In the genomic region with DNA sequence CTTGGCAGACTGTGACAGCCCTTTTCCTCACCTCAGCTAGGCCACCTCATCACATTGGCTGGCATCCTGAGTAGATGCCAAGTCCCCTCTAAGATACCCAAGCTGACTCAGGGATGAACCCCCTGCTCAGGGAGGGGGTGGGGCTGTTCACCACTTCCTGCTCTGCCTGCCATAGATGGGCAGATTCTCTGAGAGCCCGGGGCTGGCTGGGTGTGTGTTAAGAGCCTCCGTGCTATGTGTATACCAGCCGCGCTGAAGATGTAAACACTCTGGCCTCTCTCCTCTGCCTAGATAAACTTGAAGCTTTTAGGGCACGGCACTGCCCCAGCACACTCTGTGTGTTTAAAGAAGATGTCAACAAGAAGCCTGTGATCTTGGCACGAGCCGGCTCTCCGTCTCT, we compare ENCODE assay signal across 11 mouse cellular contexts. TPM values are rescaled to one million over a fixed set of nuclear protein-coding genes. Genes with fewer than 3 reads are reported as not detected.
DNase-seq lines count a peak whose midpoint lies in the region; ATAC-seq lines count a peak whose summit lies in the region.
"Had no signal": no experiment of that assay in that cellular context is flagged by ENCODE, and none has a peak within 500 bp of the region (broad histone marks: within the 10 kb centered on the region; RNA-seq: fewer than 3 reads in every experiment).

No protein-coding gene starts in this region.

- WGBS in stomach, embryonic 15.5 days, result 9% methylated on average over 8 of the region's 8 CpGs
- 59% methylated on average over 8 of the region's 8 CpGs for WGBS in hindbrain, embryonic 16.5 days

- H3K27ac ChIP-seq in stomach, embryonic 15.5 days, result peak overlapping the region; percentile 59
- H3K27ac ChIP-seq in hindbrain, embryonic 16.5 days (ENCODE audit: low read depth, low read length), result no peak overlapping the region
- H3K27ac ChIP-seq: kidney, postnatal 0 days; limb, embryonic 12.5 days had no signal

- no peaks in the 10 kb centered on the region for H3K36me3 ChIP-seq in stomach, embryonic 15.5 days
- no peaks in the 10 kb centered on the region for H3K36me3 ChIP-seq in hindbrain, embryonic 16.5 days (ENCODE audit: control insufficient read depth, insufficient read depth, low read length)
- H3K36me3 ChIP-seq: limb, embryonic 12.5 days had no signal

- H3K4me1 ChIP-seq in stomach, embryonic 15.5 days, result peaks cover 11% of the 10 kb centered on the region; the same call in 1 of the 2 replicates
- no peaks in the 10 kb centered on the region; the same call in 1 of the 2 replicates for H3K4me1 ChIP-seq in hindbrain, embryonic 16.5 days (ENCODE audit: control insufficient read depth, insufficient read depth, low read depth, low read length)
- H3K4me1 ChIP-seq: limb, embryonic 12.5 days had no signal

- peak; percentile 62; the same call in 1 of the 2 replicates for ATAC-seq in stomach, embryonic 15.5 days (ENCODE audit: insufficient read depth, low FRiP score, low read depth)
- no peak for ATAC-seq in hindbrain, embryonic 16.5 days

- peak overlapping the region; percentile 14; the same call in 1 of the 2 replicates for H3K4me2 ChIP-seq in stomach, embryonic 15.5 days
- H3K4me2 ChIP-seq in hindbrain, embryonic 16.5 days (ENCODE audit: low read length), result no peak overlapping the region
- H3K4me2 ChIP-seq: limb, embryonic 12.5 days had no signal

- no peaks in the 10 kb centered on the region for H3K27me3 ChIP-seq in stomach, embryonic 15.5 days (replicated peaks)
- H3K27me3 ChIP-seq in hindbrain, embryonic 16.5 days (replicated peaks; ENCODE audit: control insufficient read depth, insufficient read depth, low read length), result no peaks in the 10 kb centered on the region

- peak; percentile 35 for DNase-seq in CD4-positive, CD25-positive, alpha-beta regulatory T cell, adult 2 months (ENCODE audit: low read depth, low spot score)
- DNase-seq in MEL-GATA-1-ER (ENCODE audit: extremely low read depth, low read depth), result peak; percentile 25
- peak; percentile 68 to 83 for DNase-seq in lung, adult 18-20 months
- no peak for DNase-seq in right cerebral cortex, postnatal 36 days (ENCODE audit: low spot score in 2 of 2)
- no peak for DNase-seq in embryo, embryonic 9.5 days (ENCODE audit: extremely low spot score)

- no peaks in the 10 kb centered on the region for H3K9me3 ChIP-seq in stomach, embryonic 15.5 days
- no peaks in the 10 kb centered on the region for H3K9me3 ChIP-seq in hindbrain, embryonic 16.5 days (ENCODE audit: control insufficient read depth, low read length)
- H3K9me3 ChIP-seq: limb, embryonic 12.5 days had no signal

- H3K9ac ChIP-seq in stomach, embryonic 15.5 days, result no peak overlapping the region
- H3K9ac ChIP-seq in hindbrain, embryonic 16.5 days (ENCODE audit: low read depth, low read length), result no peak overlapping the region
- H3K9ac ChIP-seq: limb, embryonic 12.5 days had no signal

- H3K4me3 ChIP-seq in stomach, embryonic 15.5 days (replicated peaks), result no peak overlapping the region
- no peak overlapping the region for H3K4me3 ChIP-seq in hindbrain, embryonic 16.5 days (ENCODE audit: low read length)
- H3K4me3 ChIP-seq: limb, embryonic 12.5 days had no signal

RNA-seq across cellular contexts. Expression of a gene that starts 4.4 kb away (rescaled TPM):
- 0.62 and 0.64 TPM in 2 replicates for polyA plus RNA-seq in stomach, embryonic 15.5 days (2015; fragmentation: Nextera tagmentation; extraction: Ambion mirVana)
- not detected in 2 replicates for polyA plus RNA-seq in hindbrain, embryonic 16.5 days (2015; fragmentation: Nextera tagmentation; extraction: Ambion mirVana)
- polyA plus RNA-seq: brain, embryonic 14.5 days; kidney, postnatal 0 days; limb, embryonic 12.5 days; midbrain, embryonic 14.5 days had no signal

RNA-seq across cellular contexts. Expression of a gene that starts 16.8 kb away (rescaled TPM):
- polyA plus RNA-seq in stomach, embryonic 15.5 days (2015; fragmentation: Nextera tagmentation; extraction: Ambion mirVana), result 57.6 and 58.4 TPM in 2 replicates
- polyA plus RNA-seq in hindbrain, embryonic 16.5 days (2015; fragmentation: Nextera tagmentation; extraction: Ambion mirVana), result 22.9 and 24.3 TPM in 2 replicates

Comparison
In these comparisons a context has a peak if more than half of its experiments do, and no peak if none do; other contexts are left out.
1. DNase-seq: peak in CD4-positive, CD25-positive, alpha-beta regulatory T cell, adult 2 months (single experiment), MEL-GATA-1-ER (single experiment) and lung, adult 18-20 months (2 of 2); none in right cerebral cortex, postnatal 36 days (0 of 2) and embryo, embryonic 9.5 days (single experiment).